ENCODE assay signal across 10 mouse cellular contexts in the genomic region with DNA sequence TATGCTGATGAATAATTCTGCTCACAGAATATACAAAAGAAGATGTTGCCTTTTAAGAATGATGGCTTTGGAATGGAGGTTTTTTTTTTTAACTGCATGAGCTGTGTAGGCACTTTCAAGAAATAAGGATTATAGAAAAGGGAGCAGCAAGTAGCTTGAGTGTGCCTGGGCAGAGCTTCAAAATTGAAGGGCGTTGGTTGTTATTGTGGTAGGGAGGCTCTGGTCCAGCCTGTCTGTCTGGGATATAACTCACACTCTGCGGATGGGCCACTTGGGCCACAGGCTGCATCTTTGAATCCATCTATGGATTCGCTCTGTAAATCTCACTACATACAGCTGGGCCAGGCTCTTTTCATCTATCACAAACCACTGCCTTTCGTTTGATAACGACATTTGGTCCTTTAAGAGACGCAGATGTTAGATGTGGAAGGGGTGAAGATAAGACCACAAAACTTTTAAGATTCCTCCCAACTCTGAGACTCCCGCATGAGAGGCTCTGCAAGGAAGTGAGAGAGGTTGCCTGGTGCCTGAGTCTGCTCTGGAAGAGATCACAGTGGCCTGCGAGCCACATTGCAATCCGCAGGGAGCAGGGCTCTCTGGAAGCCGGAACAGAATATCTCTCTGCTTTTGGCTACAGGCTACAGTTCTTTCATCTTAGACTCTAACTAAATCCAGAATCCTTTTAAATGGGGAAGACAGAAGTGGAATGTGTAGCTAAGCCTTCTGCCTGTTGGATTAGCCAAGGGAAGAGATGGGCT.
DNase-seq lines count a peak whose midpoint lies in the region; ATAC-seq lines count a peak whose summit lies in the region.
"Had no signal": no experiment of that assay in that cellular context is flagged by ENCODE, and none has a peak within 500 bp of the region (broad histone marks: within the 10 kb centered on the region; RNA-seq: fewer than 3 reads in every experiment).

No protein-coding gene starts in this region.

- intact Hi-C loops in left cerebral cortex, postnatal 25 days (cut with DNase I) = no loop called here

- no peak overlapping the region for H3K9ac ChIP-seq in midbrain, embryonic 13.5 days (replicated peaks)
- H3K9ac ChIP-seq in midbrain, embryonic 11.5 days (ENCODE audit: low read length) = no peak overlapping the region
- H3K9ac ChIP-seq: lung, embryonic 15.5 days had no signal

- no peaks in the 10 kb centered on the region for H3K9me3 ChIP-seq in midbrain, embryonic 13.5 days
- H3K9me3 ChIP-seq in midbrain, embryonic 11.5 days (ENCODE audit: control insufficient read depth, low read length) = no peaks in the 10 kb centered on the region
- no peaks in the 10 kb centered on the region for H3K9me3 ChIP-seq in limb, embryonic 10.5 days (replicated peaks)
- H3K9me3 ChIP-seq: lung, embryonic 15.5 days had no signal

- ATAC-seq in midbrain, embryonic 13.5 days = no peak
- ATAC-seq in midbrain, embryonic 11.5 days (ENCODE audit: low FRiP score) = no peak

- peak overlapping the region; percentile 19; the same call in 1 of the 2 replicates for H3K27ac ChIP-seq in midbrain, embryonic 13.5 days
- no peak overlapping the region for H3K27ac ChIP-seq in midbrain, embryonic 11.5 days (ENCODE audit: low read depth, low read length)
- H3K27ac ChIP-seq in limb, embryonic 10.5 days = peak overlapping the region; percentile 77
- H3K27ac ChIP-seq: lung, embryonic 15.5 days had no signal

- no peaks in the 10 kb centered on the region for H3K27me3 ChIP-seq in midbrain, embryonic 13.5 days
- H3K27me3 ChIP-seq in midbrain, embryonic 11.5 days (ENCODE audit: control insufficient read depth, insufficient read depth, low read length) = no peaks in the 10 kb centered on the region
- H3K27me3 ChIP-seq in limb, embryonic 10.5 days (ENCODE audit: low read depth, poor library complexity, severe bottlenecking) = no peaks in the 10 kb centered on the region; the same call in 1 of the 2 replicates

- no peak for DNase-seq in midbrain, embryonic 11.5 days (ENCODE audit: low spot score, missing footprints)
- DNase-seq in heart, adult 9 months (ENCODE audit: low spot score in 2 of 2) = peak; percentile 39 to 47
- no peak for DNase-seq in limb, embryonic 10.5 days (ENCODE audit: low spot score)
- no peak for DNase-seq in cerebellum, adult 11 months
- DNase-seq in kidney, adult 9 months = no peak
- DNase-seq in left cerebral cortex, postnatal 25 days (ENCODE audit: low spot score in 2 of 2) = no peak
- DNase-seq: cerebellum, adult 18-20 months had no signal

- 79% methylated on average over 10 of the region's 10 CpGs for WGBS in midbrain, embryonic 13.5 days
- WGBS in midbrain, embryonic 11.5 days = 82% methylated on average over 10 of the region's 10 CpGs
- 52% methylated on average over 10 of the region's 10 CpGs for WGBS in limb, embryonic 10.5 days

- H3K36me3 ChIP-seq in midbrain, embryonic 13.5 days = no peaks in the 10 kb centered on the region
- H3K36me3 ChIP-seq in midbrain, embryonic 11.5 days (ENCODE audit: control insufficient read depth, insufficient read depth, low read length) = no peaks in the 10 kb centered on the region
- no peaks in the 10 kb centered on the region for H3K36me3 ChIP-seq in limb, embryonic 10.5 days
- H3K36me3 ChIP-seq: lung, embryonic 15.5 days had no signal

- no peak overlapping the region for H3K4me3 ChIP-seq in midbrain, embryonic 13.5 days (replicated peaks)
- no peak overlapping the region for H3K4me3 ChIP-seq in midbrain, embryonic 11.5 days (ENCODE audit: low read depth, low read length)
- no peak overlapping the region for H3K4me3 ChIP-seq in limb, embryonic 10.5 days
- H3K4me3 ChIP-seq: erythroblast, embryonic 14.5 days; lung, embryonic 15.5 days had no signal

- peaks cover 4% of the 10 kb centered on the region for H3K4me1 ChIP-seq in midbrain, embryonic 13.5 days (replicated peaks)
- no peaks in the 10 kb centered on the region for H3K4me1 ChIP-seq in midbrain, embryonic 11.5 days (ENCODE audit: control insufficient read depth, insufficient read depth, low read length)
- H3K4me1 ChIP-seq in limb, embryonic 10.5 days = peaks cover 39% of the 10 kb centered on the region
- H3K4me1 ChIP-seq: lung, embryonic 15.5 days had no signal

- no peak overlapping the region for H3K4me2 ChIP-seq in midbrain, embryonic 13.5 days (replicated peaks)
- no peak overlapping the region for H3K4me2 ChIP-seq in midbrain, embryonic 11.5 days
- H3K4me2 ChIP-seq: lung, embryonic 15.5 days had no signal

Comparison
In these comparisons a context has a peak if more than half of its experiments do, and no peak if none do; other contexts are left out.
1. DNase-seq: peak in heart, adult 9 months (2 of 2); none in midbrain, embryonic 11.5 days (single experiment), limb, embryonic 10.5 days (single experiment), cerebellum, adult 11 months (single experiment), kidney, adult 9 months (single experiment) and left cerebral cortex, postnatal 25 days (0 of 2).